Mouse (Mus musculus) hindbrain, embryonic 15.5 days (tissue): ENCODE measurements around the gene Avpi1. TPM values are rescaled to one million over a fixed set of nuclear protein-coding genes. Genes with fewer than 3 reads are reported as not detected.

ENCODE experiments used
- polyA plus RNA-seq: library from polyadenylated mRNA; unstranded; fragments of >200 nt; fragmentation: Nextera tagmentation; extraction: Ambion mirVana; gene quantifications from 2 replicates; pipeline ENCODE4 v1.2.1, GENCODE M21; 2015

Gene Avpi1
- polyA plus RNA-seq, 1 experiment from 2014 or later: 9.6 TPM

Other genes with a start within 250 kb of the Avpi1 start
- 17.6 and 19.4 TPM in 2 replicates for gene Rrp12, start 232.9 kb downstream of the Avpi1 start, polyA plus RNA-seq
- 530 and 573 TPM in 2 replicates for gene Pgam1, start 217.1 kb downstream of the Avpi1 start, polyA plus RNA-seq
- gene Exosc1, start 195.6 kb downstream of the Avpi1 start, polyA plus RNA-seq: 52.3 and 59.8 TPM in 2 replicates
- 85.9 and 86.6 TPM in 2 replicates for gene Zdhhc16, start 195.6 kb downstream of the Avpi1 start, polyA plus RNA-seq
- 31.3 and 33.4 TPM in 2 replicates for gene Mms19, start 147.9 kb downstream of the Avpi1 start, polyA plus RNA-seq
- 13.0 and 15.0 TPM in 2 replicates for gene Ubtd1, start 147.3 kb downstream of the Avpi1 start, polyA plus RNA-seq
- 1.0 and 1.3 TPM in 2 replicates for gene Ankrd2, start 93.1 kb downstream of the Avpi1 start, polyA plus RNA-seq
- gene Hoga1, start 83.4 kb downstream of the Avpi1 start, polyA plus RNA-seq: 1.6 and 1.8 TPM in 2 replicates
- 0.12 and 0.14 TPM in 2 replicates for gene 4933411K16Rik, start 76.8 kb downstream of the Avpi1 start, polyA plus RNA-seq
- 130 and 140 TPM in 2 replicates for gene Morn4, start 42.7 kb downstream of the Avpi1 start, polyA plus RNA-seq
- 29.5 and 33.5 TPM in 2 replicates for gene Pi4k2a, start 38.6 kb downstream of the Avpi1 start, polyA plus RNA-seq
- gene Marveld1, start 18.3 kb upstream of the Avpi1 start, polyA plus RNA-seq: 4.3 and 4.6 TPM in 2 replicates
- gene Zfyve27, start 34.9 kb upstream of the Avpi1 start, polyA plus RNA-seq: 60.0 and 65.0 TPM in 2 replicates
- gene Sfrp5, start 73.2 kb upstream of the Avpi1 start, polyA plus RNA-seq: 3.2 and 4.0 TPM in 2 replicates
- gene Golga7b, start 118.5 kb upstream of the Avpi1 start, polyA plus RNA-seq: 61.7 and 68.4 TPM in 2 replicates